Mouse (Mus musculus): ENCODE data around the gene Ankrd61.

Ankrd61 gene

GRCm38 (mm10) chr5:143892255-143892886 lies 5.1 kb downstream of the Ankrd61 start:
- no peak for DNase-seq

DNA sequence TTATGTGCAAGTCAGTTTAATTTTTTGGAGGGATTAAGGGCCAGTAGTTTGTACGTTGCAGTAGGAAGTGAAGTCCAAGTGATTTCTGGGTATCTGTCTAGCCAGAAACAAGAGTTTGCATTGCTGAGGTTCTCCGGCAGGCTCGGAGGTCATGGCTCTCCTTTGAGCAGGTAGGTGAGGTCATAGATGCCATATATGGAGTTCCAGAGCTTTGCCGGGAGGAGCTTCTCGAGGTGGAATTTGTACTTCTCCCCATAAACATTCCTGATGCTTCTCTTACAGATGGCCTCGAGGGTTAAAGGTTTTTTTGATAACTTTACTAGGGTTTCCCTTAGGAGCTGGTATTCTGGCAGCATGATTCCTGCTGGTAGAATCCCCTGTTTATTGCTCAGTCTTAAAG lies 6.7 kb downstream of the Ankrd61 start:
- no peak for DNase-seq

DNA sequence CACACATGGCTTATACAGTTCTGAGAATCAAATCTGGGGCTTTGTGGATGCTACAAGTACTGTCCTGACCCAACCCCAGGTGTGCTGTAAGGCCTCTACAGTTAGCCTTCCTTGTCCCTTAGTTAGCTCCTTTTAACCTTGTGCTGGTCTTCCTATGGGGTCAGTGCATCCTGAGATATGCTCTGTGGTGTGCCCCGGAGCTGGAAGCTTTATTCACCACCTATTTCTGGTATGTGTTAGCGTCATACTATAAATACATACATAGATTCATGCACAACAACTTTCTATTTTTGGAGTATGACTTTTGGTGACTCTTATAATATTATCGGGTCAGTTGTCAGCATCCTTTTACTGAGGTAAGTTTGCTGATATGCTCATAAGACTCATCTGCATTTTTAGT lies 12.2 kb downstream of the Ankrd61 start:
- DNase-seq = no peak

DNA sequence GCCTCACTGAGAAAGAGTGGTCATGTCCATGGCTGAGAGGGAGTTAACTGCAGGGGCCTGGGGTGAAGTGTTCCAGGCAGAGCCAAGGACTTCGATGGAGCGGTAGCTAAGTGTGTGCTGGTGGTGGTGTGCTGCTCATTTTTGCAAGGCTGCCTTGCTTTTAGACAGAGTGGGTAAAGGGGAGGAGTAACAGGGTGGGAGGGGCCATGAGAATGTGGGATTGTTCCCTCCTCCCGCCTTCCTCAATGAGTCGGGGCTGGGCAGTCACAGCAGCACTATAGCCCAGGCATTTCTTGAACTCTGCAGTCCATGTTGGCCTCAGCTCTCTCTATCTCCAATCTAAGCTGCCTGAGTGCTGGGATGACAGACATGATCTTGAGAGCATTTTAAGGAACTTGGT lies 22.9 kb downstream of the Ankrd61 start:
- DNase-seq = no peak

DNA sequence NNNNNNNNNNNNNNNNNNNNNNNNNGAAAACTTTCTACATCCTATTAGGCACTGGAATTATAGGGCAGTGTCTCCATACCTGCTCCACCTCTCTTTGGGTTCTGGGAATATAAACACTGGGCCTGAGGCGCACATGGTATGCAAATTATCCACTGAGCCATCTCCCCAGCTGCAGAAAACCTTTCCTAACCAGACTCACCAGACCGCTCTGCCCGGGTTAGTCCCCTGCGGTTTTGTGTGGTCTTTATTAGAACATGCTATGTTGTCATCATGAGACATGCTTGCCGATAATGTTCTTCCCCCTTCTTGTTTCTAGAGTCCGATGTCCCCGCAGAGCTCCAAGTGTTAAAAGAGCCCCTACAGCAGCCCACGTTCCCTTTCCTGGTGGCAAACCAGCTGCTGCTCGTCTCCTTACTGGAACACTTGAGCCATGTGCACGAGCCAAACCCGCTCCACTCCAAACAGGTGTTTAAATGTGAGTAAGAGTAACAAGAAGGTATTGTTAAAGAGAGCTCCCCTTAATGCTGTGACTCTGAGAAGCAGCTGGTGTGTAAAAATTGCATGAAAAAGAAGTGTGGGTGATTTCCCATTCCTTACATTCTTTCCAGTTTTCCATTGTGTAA lies 25.8 kb downstream of the Ankrd61 start:
- no peak for DNase-seq

Data from layer of hippocampus, adult 9-11 months (tissue).